Mouse (Mus musculus) ES-Bruce4 (cell line): ENCODE measurements at regions not wholly inside any gene's neighbourhood (a gene's known extent, or its start where the extent isn't known, plus 50 kb on each side); places are given as distances from the start of the nearest gene placed in this dataset.
"Not testable (repeated sequence)": the region's sequence is repeated elsewhere in the genome, so short reads cannot be mapped to it uniquely, and the experiment has no call there.

ENCODE experiments used
- H3K27ac ChIP-seq: 2 replicates; pipeline ENCODE4 v1.5.1; 2012; ENCODE audit warnings: low read length, inconsistent platforms; ENCODE audit not compliant: insufficient read depth
- H3K27me3 ChIP-seq: 2 replicates; pipeline ENCODE4 v1.6.1; 2012; ENCODE audit warnings: mild to moderate bottlenecking, low read length, inconsistent platforms; ENCODE audit not compliant: control insufficient read depth, poor library complexity, insufficient read depth, severe bottlenecking
- H3K36me3 ChIP-seq: 2 replicates; pipeline ENCODE4 v1.6.1; 2012; ENCODE audit warnings: inconsistent platforms, mild to moderate bottlenecking, low read length, moderate library complexity; ENCODE audit not compliant: control insufficient read depth, poor library complexity, insufficient read depth, severe bottlenecking
- H3K4me1 ChIP-seq: one replicate; pipeline ENCODE4 v1.8.1; 2011; ENCODE audit warnings: low read length; ENCODE audit not compliant: control insufficient read depth, insufficient read depth
- H3K4me3 ChIP-seq: 2 replicates; pipeline ENCODE4 v1.5.1; 2011; ENCODE audit warnings: low read depth, mild to moderate bottlenecking, low read length
- H3K9ac ChIP-seq: 2 replicates; pipeline ENCODE4 v1.6.1; 2012; ENCODE audit warnings: low read depth, mild to moderate bottlenecking, inconsistent platforms; ENCODE audit not compliant: poor library complexity, severe bottlenecking
- H3K9me3 ChIP-seq: replicated peaks from 2 replicates; pipeline ENCODE4 v1.6.1; 2012; ENCODE audit warnings: mild to moderate bottlenecking, low read length, inconsistent platforms; ENCODE audit not compliant: control insufficient read depth, poor library complexity, insufficient read depth, severe bottlenecking
- CTCF ChIP-seq: IDR thresholded peaks from one replicate; pipeline ENCODE4 v1.8.1; 2011; ENCODE audit warnings: low read depth, low read length
- EP300 ChIP-seq: IDR thresholded peaks from 2 replicates; pipeline ENCODE4 v1.6.1; 2011; ENCODE audit warnings: low read depth, low read length; ENCODE audit not compliant: insufficient read depth
- POLR2A ChIP-seq: IDR thresholded peaks from one replicate; pipeline ENCODE4 v1.8.1; 2011; ENCODE audit warnings: low read length; ENCODE audit not compliant: insufficient read depth

DNA sequence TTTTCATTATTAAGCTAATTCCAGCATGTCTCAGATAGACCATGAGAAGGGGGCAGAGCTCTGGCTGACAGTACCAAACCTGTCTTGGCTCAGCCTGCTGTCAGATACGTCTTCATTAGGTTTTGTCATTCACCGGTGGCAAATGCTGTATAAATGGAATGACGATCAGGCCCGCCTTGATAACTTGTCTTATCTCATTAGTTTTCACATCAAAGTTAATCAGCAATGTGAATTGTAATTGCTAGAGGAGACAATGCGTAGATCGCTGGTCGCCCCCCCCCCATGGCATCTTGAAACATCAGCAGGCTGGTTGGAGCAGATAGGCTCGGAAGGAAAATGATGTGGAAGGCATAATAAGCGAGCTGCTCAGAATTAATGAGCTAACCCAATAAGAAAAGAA, 132.5 kb upstream of the Kiz start:
- Histone ChIP-seq H3K9me3 (no peaks in the 10 kb centered on the region), H3K4me1 (no peaks in the 10 kb centered on the region), H3K4me3 (no peak overlapping the region), H3K27ac (no peak overlapping the region), H3K9ac (no peak overlapping the region), H3K36me3 (no peaks in the 10 kb centered on the region), H3K27me3 (peaks cover 1% of the 10 kb centered on the region; the same call in 1 of the 2 replicates)
- TF ChIP-seq CTCF (no peak), EP300 (no peak), POLR2A (no peak)

DNA sequence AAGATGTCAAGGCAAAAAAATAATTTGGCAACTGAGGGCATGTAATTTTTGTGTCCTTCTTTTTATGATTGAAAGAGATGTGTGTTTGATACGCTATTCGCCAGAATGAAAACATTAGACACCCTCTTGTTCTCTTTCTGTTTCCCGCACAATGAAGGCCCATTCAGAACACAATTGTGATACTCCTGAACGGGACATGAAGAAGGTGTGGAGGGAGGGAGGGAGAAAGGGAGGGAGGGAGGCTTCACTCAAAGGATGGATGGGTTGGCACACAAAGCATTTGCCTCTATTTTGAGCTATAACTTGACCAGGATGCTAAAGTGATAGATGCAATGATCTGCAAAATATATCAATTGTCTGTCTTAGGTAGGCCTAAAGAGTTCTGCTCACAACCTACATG, 132.0 kb upstream of the Kiz start:
- Histone ChIP-seq H3K27me3 (peaks cover 1% of the 10 kb centered on the region; the same call in 1 of the 2 replicates), H3K4me1 (no peaks in the 10 kb centered on the region), H3K9me3 (no peaks in the 10 kb centered on the region), H3K4me3 (no peak overlapping the region), H3K36me3 (no peaks in the 10 kb centered on the region), H3K27ac (no peak overlapping the region), H3K9ac (no peak overlapping the region)
- no peak for TF ChIP-seq EP300
- no peak for TF ChIP-seq POLR2A
- no peak for TF ChIP-seq CTCF

DNA sequence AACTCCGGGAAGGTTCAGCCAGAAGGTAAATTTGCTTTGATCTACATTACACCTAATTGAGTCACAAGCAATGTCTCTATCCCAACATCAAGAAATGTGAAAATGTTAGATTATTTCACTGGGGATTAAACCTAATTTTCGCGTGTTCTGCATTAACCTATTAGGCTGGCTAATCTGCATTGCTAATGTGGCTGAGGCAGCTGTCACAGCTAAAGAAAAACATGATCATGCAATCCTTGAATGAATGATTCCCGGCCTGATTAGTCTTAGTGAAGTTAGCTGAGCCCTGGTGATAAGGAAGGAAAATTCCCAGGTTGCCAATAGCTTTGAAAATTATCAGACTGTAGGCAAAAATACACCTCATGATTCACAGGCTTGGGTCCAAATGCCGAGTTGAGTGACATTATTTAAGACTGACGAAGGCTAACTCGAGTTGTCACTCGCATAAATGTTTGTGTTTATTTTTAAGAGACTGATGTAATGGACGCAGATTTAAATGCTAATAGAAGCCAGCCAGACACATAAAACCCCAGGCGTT, 131.5 kb upstream of the Kiz start:
- H3K27ac ChIP-seq, result no peak overlapping the region
- H3K4me1 ChIP-seq, result no peaks in the 10 kb centered on the region

DNA sequence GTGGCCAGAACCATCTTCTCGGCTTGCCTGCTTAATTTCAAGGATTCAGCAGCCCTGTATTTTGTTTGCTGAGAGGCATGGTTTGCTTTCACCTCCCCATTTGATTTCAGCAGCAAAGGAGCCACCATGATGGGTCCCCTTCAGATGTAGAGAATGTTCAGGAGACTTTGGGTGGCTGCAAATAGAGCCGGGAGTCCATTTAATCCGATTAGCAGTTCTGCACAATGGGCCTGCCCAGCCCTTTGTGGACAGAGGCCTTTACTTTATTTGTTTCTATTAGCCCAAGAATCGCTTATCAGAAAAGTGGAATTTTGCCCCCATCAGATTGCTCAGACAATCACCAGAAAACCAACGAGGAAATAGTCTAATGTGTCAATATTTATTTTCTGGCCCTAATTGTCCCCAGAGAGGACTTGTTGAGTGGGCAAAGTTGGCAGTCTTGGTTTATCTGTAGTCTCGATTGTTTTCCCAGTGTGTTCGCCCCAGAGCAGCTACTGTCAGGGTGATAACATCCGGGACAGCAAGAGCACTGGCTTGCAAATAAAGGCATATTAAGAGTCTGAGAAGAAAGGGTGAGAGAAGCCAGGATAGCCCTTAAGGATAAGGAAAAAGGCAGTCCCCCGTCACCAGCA, 130.6 kb upstream of the Kiz start:
- Histone ChIP-seq H3K9me3 (no peaks in the 10 kb centered on the region), H3K36me3 (no peaks in the 10 kb centered on the region), H3K4me3 (no peak overlapping the region), H3K9ac (no peak overlapping the region), H3K27me3 (peaks cover 1% of the 10 kb centered on the region; the same call in 1 of the 2 replicates), H3K4me1 (no peaks in the 10 kb centered on the region), H3K27ac (no peak overlapping the region)
- no peak for TF ChIP-seq EP300
- TF ChIP-seq CTCF, result no peak
- no peak for TF ChIP-seq POLR2A

More for the DNA sequence above, 131.5 kb upstream of the Kiz start:
- no peaks in the 10 kb centered on the region for H3K36me3 ChIP-seq
- TF ChIP-seq EP300 (no peak), POLR2A (no peak), CTCF (no peak)
- no peaks in the 10 kb centered on the region for H3K9me3 ChIP-seq
- H3K9ac ChIP-seq, result no peak overlapping the region
- H3K27me3 ChIP-seq, result peaks cover 1% of the 10 kb centered on the region; the same call in 1 of the 2 replicates
- no peak overlapping the region for H3K4me3 ChIP-seq

DNA sequence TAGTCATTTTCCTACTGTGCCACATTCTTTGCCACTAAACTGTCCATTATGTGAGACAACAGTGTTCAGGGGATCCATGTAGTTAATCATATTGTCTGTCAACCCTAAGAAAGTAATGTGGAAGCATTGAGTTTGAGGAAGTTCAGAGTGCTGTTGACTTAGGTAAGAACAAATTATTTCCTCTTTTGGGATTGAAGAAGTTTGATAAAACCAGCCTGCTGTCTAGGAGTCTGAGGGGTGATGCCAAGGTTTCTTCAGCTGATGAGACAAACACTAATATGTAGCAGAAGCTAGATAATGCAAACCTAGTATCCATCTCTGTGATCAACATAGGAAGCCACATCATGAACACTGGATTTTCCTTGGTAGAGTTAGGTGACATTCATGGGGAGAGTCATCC, 127.0 kb upstream of the Kiz start:
- Histone ChIP-seq H3K4me1 (no peaks in the 10 kb centered on the region), H3K9me3 (no peaks in the 10 kb centered on the region), H3K4me3 (no peak overlapping the region), H3K36me3 (no peaks in the 10 kb centered on the region), H3K27me3 (no peaks in the 10 kb centered on the region), H3K9ac (no peak overlapping the region), H3K27ac (no peak overlapping the region)
- no peak for TF ChIP-seq POLR2A
- no peak for TF ChIP-seq EP300
- no peak for TF ChIP-seq CTCF

DNA sequence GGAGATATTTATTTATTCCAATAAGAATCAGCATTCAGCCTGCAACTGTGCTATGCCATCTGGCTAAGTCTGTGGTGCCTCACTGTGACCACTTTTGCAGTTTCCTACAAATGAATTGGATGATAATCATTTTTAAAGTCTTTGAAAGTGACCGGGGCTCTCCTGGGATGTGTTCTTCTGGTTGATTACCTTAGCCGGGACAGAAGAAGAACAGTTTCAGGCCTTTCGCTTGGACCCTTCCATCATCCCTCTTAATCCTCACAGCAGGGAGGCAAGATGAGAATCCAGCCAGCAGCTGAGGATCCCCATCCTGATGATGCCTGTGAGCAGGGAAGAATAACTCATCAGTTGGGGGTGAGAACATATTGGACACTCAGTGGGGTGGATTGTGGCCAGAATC, 124.6 kb upstream of the Kiz start:
- no peak overlapping the region for H3K4me3 ChIP-seq
- no peaks in the 10 kb centered on the region for H3K27me3 ChIP-seq
- no peak overlapping the region for H3K27ac ChIP-seq
- no peaks in the 10 kb centered on the region for H3K36me3 ChIP-seq
- H3K4me1 ChIP-seq, result no peaks in the 10 kb centered on the region
- H3K9me3 ChIP-seq, result no peaks in the 10 kb centered on the region
- no peak overlapping the region for H3K9ac ChIP-seq
- TF ChIP-seq POLR2A (no peak), EP300 (no peak), CTCF (no peak)

DNA sequence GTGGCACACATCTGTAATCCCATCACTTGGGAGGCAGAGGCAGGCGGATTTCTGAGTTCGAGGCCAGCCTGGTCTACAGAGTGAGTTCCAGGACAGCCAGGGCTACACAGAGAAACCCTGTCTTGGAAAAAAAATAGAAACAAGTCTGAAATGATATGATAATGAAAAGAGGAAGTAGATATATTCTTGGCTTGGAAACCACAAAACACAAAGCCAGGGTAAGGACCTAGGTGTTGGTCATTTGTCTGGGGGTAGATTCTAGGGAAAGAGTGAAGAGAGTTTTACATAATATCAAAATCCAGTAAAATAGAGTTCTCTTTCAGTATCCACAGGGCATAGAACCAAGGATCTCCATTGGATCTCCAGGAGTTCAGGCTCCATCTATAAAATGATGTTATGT, 122.8 kb upstream of the Kiz start:
- H3K36me3 ChIP-seq, H3K9ac ChIP-seq, H3K9me3 ChIP-seq, H3K4me3 ChIP-seq, H3K27ac ChIP-seq, H3K27me3 ChIP-seq, H3K4me1 ChIP-seq: not testable (repeated sequence)
